Mouse (Mus musculus) embryo, embryonic 11 days (tissue): ENCODE data around the gene Sepsecs.

Experiments
- DNase-seq: peaks from one replicate; pipeline ENCODE4 v3.0.0-alpha.2; 2015

Gene Sepsecs

GRCm38 (mm10) chr5:52609672-52610071 lies 59.8 kb downstream of the Sepsecs start:
- no peak for DNase-seq

- peak; percentile 5 for DNase-seq
Observed at GRCm38 (mm10) chr5:52604582-52605041, 64.9 kb downstream of the Sepsecs start.

GRCm38 (mm10) chr5:52590612-52591011 lies 78.9 kb downstream of the Sepsecs start:
- no peak for DNase-seq
